Mouse (Mus musculus): ENCODE results near the gene Nploc4. TPM values are rescaled to one million over a fixed set of nuclear protein-coding genes. Genes with fewer than 3 reads are reported as not detected.

Gene Nploc4
- polyA plus RNA-seq, 1 experiment from 2014 or later = 52.9 TPM

DNA sequence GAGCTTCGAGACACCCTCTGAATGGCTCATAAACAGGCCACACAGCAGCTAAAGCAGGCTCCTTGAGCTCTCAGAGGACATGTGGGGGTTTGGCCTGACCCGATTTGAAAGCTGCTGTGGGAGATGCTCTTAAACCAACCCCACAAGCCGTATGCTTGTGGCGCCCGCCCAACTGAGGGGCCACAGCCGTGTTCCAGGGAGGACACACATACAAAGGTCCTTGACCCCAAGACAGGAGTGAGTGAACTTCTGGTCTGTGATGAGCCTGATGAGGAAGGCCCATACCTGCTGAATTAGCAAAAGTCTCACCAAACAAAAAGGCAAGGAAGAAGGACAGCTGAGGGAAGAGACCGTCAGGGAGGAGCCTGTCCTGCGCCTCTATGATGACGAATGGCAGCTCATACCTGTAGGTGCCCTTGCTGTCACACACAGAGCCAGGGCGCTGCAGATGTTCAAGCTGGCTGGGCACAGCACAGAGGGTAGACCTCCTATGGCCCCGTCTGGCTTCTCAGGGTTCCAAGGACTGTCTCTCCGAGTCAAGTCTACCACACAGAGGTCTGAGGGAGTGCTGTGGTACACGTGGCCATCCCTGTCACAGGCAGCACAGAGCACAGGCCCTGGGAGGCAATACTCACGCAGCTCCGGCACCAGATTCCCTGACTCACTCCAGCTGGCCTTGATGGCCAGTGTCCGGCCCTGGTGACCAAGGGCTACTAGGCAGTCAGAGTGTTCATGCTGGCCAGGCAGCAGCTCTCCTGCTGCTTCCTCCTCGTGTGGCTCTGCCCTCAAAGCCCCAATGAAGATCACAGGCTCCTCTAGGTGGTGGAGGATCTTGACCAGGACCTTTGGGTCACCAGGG lies 61.0 kb downstream of the Nploc4 start:
- Histone ChIP-seq H3K36me3 (peaks cover 70% of the 10 kb centered on the region), H3K9ac (no peak overlapping the region; the same call in 1 of the 2 replicates), H3K4me1 (peaks cover 21% of the 10 kb centered on the region), H3K27me3 (no peaks in the 10 kb centered on the region), H3K4me3 (0 out of 2 replicates have a peak overlapping the region, but pooled peaks have one; percentile 66), H3K9me3 (no peaks in the 10 kb centered on the region), H3K27ac (no peak overlapping the region), H3K4me2 (replicated peaks) (no peak overlapping the region)
- no peak for ATAC-seq (ENCODE audit: insufficient number of reproducible peaks, insufficient read depth, low FRiP score, low TSS enrichment)
- WGBS = 85% methylated on average over 17 of the region's 17 CpGs

DNA sequence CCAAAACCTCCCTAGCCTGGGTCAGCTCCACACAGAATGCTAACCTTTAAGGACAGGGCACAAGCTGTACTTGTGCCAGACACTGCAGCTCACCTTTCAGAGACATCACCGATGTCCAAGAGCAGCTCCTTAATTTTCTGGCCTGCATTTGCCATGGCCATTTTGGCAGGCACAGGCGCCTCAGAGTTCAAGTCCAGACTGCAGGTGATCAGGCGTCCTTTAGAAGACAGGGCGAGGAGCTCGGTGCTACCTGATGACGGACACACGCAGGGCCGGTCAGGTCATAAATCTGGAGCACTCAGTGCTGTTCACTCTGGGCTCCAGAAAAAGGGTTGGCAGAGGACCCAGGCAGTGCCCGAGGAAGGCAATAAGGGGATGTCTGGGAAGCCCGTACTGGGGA lies 62.2 kb downstream of the Nploc4 start:
- Histone ChIP-seq H3K9ac (no peak overlapping the region), H3K9me3 (no peaks in the 10 kb centered on the region), H3K27me3 (no peaks in the 10 kb centered on the region), H3K36me3 (peaks cover 69% of the 10 kb centered on the region), H3K4me1 (peaks cover 21% of the 10 kb centered on the region), H3K27ac (no peak overlapping the region), H3K4me3 (no peak overlapping the region), H3K4me2 (replicated peaks) (no peak overlapping the region)
- WGBS = 93% methylated on average over 10 of the region's 10 CpGs
- no peak for ATAC-seq (ENCODE audit: insufficient number of reproducible peaks, insufficient read depth, low FRiP score, low TSS enrichment)

DNA sequence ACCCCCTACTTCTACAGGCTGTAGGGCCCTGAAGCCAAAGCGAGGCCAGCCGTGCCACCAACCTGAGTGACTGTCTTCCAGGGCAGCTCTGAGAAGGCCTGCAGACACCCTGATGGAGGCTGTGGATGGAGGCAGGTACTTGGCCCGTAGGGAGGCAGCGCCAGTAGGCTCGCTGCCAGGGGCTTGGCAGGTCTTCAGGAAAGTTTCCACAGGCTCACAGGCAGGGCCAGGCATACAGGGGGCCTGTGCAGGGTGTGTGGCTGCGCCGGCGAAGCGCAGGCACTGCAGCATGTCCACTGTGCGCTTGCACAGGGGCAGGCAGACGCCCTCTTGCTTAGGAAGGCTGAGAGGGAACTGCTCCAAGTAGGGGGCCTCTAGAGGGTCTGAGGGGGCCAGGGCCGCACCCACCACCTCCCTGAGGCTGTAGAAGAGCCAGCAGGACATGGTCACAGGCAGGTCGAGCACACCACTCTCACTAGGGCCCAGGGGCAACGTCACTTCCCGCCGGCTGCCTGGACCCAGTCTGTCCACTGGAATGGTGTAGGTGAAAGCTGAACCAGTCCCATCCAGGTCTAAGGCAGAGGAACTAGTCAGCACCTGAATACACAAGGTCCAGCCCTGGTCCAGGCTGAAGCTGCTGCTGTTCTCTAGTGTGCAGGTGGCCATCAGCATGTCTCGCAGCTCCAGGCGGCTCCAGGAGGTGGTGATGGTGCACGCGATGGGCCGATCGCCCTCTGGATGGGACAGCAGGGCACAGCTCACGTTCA lies 63.5 kb downstream of the Nploc4 start:
- no peak overlapping the region for H3K4me3 ChIP-seq

DNA sequence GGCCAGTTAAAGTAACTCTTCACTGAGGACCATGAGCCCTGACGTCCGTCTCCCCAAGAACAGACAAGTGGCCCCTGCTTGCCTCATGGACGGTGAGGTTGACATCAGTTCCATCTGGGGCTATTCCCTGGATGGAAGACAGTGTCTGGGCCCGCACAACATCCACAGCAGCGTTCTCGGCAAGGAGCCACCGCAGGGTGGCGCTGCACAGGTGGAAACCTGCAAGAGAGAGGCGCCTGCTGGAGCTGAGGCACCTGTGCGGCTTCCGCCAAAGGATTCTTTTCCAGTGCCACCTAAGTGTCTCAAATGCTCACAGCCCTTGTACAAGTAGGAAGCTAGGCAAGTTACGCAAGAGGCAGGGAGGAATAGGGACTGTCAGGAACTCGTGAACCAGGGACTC lies 64.5 kb downstream of the Nploc4 start:
- H3K9me3 ChIP-seq = no peaks in the 10 kb centered on the region
- H3K4me3 ChIP-seq = no peak overlapping the region
- peaks cover 15% of the 10 kb centered on the region for H3K4me1 ChIP-seq
- WGBS = 60% methylated on average over 13 of the region's 13 CpGs
- no peak overlapping the region for H3K4me2 ChIP-seq (replicated peaks)
- ATAC-seq (ENCODE audit: insufficient number of reproducible peaks, insufficient read depth, low FRiP score, low TSS enrichment) = no peak
- no peak overlapping the region for H3K9ac ChIP-seq
- no peaks in the 10 kb centered on the region for H3K27me3 ChIP-seq
- H3K36me3 ChIP-seq = peaks cover 80% of the 10 kb centered on the region
- H3K27ac ChIP-seq = no peak overlapping the region

More for the DNA sequence above, 63.5 kb downstream of the Nploc4 start:
- no peak overlapping the region for H3K4me2 ChIP-seq (replicated peaks)
- H3K9me3 ChIP-seq = no peaks in the 10 kb centered on the region
- WGBS = 88% methylated on average over 23 of the region's 23 CpGs
- no peak overlapping the region for H3K27ac ChIP-seq
- no peak overlapping the region for H3K9ac ChIP-seq
- H3K4me1 ChIP-seq = peaks cover 17% of the 10 kb centered on the region
- no peak for ATAC-seq (ENCODE audit: insufficient number of reproducible peaks, insufficient read depth, low FRiP score, low TSS enrichment)
- H3K27me3 ChIP-seq = no peaks in the 10 kb centered on the region
- peaks cover 75% of the 10 kb centered on the region for H3K36me3 ChIP-seq

DNA sequence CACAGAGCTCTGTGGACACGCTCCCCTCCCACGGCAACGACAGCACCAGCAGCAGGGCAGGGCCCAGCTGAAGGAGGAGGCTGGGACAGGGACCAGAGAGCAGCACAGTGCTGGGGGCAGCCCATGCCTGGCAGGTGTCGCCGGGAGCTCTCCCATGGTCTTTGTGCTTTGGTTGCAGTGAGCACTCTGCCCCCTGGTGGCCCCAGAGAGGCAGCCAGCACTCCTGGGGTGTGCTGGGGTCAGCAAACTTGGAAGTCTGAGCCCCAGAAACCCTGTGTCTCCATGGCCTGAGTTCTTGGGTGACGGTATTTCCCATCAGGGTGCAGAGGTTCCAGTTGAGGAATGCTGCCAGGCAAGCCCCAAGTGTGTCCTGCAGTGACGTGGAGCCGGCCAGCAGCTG lies 67.9 kb downstream of the Nploc4 start:
- Histone ChIP-seq H3K9ac (no peak overlapping the region), H3K4me3 (no peak overlapping the region), H3K27ac (0 out of 2 replicates have a peak overlapping the region, but pooled peaks have one; percentile 3), H3K27me3 (no peaks in the 10 kb centered on the region), H3K9me3 (no peaks in the 10 kb centered on the region), H3K36me3 (peaks cover 57% of the 10 kb centered on the region), H3K4me2 (replicated peaks) (no peak overlapping the region), H3K4me1 (peaks cover 11% of the 10 kb centered on the region; the same call in 1 of the 2 replicates)
- peak; percentile 13; the same call in 1 of the 2 replicates for ATAC-seq (ENCODE audit: insufficient number of reproducible peaks, insufficient read depth, low FRiP score, low TSS enrichment)
- 38% methylated on average over 8 of the region's 8 CpGs for WGBS

DNA sequence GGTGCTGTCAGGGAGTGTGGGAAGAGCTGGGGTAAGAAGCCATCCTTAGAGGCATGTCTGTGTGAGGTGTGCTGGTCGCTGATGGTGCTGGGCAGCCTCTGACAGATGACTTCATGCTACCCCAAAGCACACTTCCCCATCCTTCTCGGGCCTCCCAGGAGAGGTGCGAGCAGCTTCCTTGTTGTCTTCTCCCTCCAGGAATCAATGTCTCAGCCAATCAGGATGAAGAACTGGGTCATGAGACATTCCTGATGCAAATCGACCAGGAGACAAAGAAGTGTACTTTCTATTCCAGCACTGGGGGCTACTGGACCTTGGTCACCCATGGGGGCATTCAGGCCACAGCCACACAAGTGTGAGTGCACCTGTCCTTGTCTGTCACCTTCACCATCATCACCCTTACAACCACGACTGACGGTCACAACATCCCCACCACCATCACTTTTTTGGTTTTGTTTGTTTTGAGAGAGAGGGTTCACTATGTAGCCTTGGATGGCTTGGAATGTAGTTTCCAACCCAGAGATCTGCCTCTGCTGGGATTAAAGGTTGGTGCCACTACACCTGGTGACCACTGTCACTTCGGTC lies 71.0 kb downstream of the Nploc4 start:
- peaks cover 27% of the 10 kb centered on the region for H3K36me3 ChIP-seq
- H3K9ac ChIP-seq = no peak overlapping the region
- no peaks in the 10 kb centered on the region for H3K27me3 ChIP-seq
- no peak overlapping the region for H3K4me3 ChIP-seq
- no peak for ATAC-seq (ENCODE audit: insufficient number of reproducible peaks, insufficient read depth, low FRiP score, low TSS enrichment)
- H3K9me3 ChIP-seq = no peaks in the 10 kb centered on the region
- no peak overlapping the region for H3K4me2 ChIP-seq (replicated peaks)
- H3K4me1 ChIP-seq = peaks cover 19% of the 10 kb centered on the region
- H3K27ac ChIP-seq = no peak overlapping the region
- 40% methylated on average over 7 of the region's 7 CpGs for WGBS

DNA sequence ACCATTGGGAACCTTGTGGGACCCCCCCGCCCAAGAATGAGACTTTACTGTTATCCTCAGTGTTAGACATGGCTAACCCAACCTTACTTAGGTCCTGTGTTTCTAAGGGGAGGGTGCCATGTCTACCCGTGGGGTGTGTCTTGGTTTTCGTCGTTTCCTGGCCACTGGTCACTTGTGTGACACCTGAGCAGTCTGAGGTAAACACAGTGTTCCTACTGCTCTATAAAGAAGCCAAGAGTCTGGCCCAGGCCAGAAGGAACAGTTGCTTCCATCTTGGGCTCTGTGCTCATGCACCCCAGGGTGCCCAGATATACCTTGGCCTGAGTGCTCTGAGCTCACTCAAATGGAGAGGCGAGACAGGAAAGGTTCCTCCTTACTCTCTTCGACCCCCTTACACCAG lies 74.6 kb downstream of the Nploc4 start:
- H3K9ac ChIP-seq = no peak overlapping the region
- WGBS = 83% methylated on average over 6 of the region's 6 CpGs
- H3K36me3 ChIP-seq = no peaks in the 10 kb centered on the region
- H3K9me3 ChIP-seq = no peaks in the 10 kb centered on the region
- H3K4me2 ChIP-seq (replicated peaks) = no peak overlapping the region
- ATAC-seq (ENCODE audit: insufficient number of reproducible peaks, insufficient read depth, low FRiP score, low TSS enrichment) = no peak
- H3K27me3 ChIP-seq = no peaks in the 10 kb centered on the region
- no peak overlapping the region for H3K27ac ChIP-seq
- no peak overlapping the region for H3K4me3 ChIP-seq
- H3K4me1 ChIP-seq = peaks cover 50% of the 10 kb centered on the region

DNA sequence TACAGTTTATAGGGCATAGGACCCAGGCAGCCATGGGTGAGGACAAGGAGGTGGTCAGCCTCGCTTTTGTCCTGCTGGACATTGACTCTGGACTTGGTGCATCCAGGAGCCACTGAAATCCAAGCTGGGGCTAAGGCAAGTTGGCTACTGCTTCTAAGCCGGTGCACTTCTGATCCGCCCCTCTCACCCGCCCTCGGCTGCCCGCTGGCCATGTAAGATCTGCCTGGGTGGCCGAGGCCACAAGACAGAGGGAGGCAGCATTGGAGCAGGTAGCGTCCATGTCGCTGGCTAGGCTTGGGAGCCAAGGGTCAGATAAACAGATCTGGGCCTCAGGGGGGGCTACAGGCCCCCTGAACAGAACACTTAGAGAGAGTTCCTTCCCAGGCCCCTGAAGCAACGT lies 76.2 kb downstream of the Nploc4 start, which contains the start of gene Fscn2:
Gene Fscn2 (plus strand): TSS at position 240 of the 400 bp plus-strand sequence.
- Histone ChIP-seq H3K27ac (peak within 1 kb of the TSS; percentile 50; the same call in 1 of the 2 replicates), H3K4me1 (peaks cover 57% of the 10 kb centered on the region), H3K9me3 (no peaks in the 10 kb centered on the region), H3K4me3 (no peak within 1 kb of the TSS), H3K4me2 (replicated peaks) (no peak within 1 kb of the TSS), H3K36me3 (no peaks in the 10 kb centered on the region), H3K9ac (peak within 1 kb of the TSS; percentile 30; the same call in 1 of the 2 replicates), H3K27me3 (no peaks in the 10 kb centered on the region)
- WGBS = 61% methylated on average over 8 of the region's 10 CpGs
- ATAC-seq (ENCODE audit: insufficient number of reproducible peaks, insufficient read depth, low FRiP score, low TSS enrichment) = no peak

DNA sequence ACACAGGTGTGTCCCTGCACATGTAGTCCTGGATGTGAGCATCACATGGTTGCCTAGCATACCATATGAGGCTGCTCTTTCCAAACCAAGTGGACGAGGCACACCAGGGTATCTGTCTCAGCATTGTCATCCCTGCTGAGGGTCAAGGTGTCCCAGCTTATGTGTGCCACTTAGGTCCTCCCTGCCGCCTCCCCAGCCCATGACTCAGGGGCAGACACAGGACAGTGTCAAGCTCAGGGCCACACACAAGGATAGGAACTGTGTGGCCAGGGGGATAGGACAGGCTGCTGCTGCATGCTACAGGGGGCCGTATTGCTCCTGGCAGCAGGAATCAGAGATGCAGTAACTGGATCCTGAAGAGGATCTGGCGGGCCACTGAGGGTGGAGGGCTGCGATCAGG lies 76.8 kb downstream of the Nploc4 start:
- Histone ChIP-seq H3K9me3 (no peaks in the 10 kb centered on the region), H3K27ac (peak overlapping the region; percentile 50; the same call in 1 of the 2 replicates), H3K4me1 (peaks cover 53% of the 10 kb centered on the region), H3K4me3 (no peak overlapping the region), H3K27me3 (no peaks in the 10 kb centered on the region), H3K36me3 (no peaks in the 10 kb centered on the region), H3K4me2 (replicated peaks) (no peak overlapping the region), H3K9ac (0 out of 2 replicates have a peak overlapping the region, but pooled peaks have one; percentile 30)
- no peak for ATAC-seq (ENCODE audit: insufficient number of reproducible peaks, insufficient read depth, low FRiP score, low TSS enrichment)
- WGBS = 63% methylated on average over 5 of the region's 5 CpGs

DNA sequence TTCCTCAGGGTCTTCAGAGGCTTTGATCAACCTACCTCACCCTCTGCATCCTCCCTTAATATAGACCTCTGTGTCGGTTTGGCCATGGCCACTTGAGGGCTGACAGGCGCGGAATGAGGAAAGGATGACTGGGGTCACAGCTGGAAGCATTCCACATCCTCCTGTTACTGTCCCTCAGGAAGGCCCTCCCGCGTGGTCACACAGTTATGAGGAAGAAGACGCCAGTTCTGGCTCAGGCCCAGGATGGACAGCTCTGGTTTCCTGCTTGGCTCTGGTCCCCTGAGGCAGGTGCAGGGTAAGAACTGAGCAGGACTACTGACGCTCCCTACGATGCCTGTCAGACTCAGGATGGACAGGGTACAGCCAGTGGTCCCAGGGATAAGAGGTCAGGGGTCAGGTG lies 77.4 kb downstream of the Nploc4 start:
- Histone ChIP-seq H3K27me3 (no peaks in the 10 kb centered on the region), H3K4me3 (no peak overlapping the region), H3K4me1 (peaks cover 56% of the 10 kb centered on the region), H3K9me3 (no peaks in the 10 kb centered on the region), H3K9ac (no peak overlapping the region), H3K27ac (0 out of 2 replicates have a peak overlapping the region, but pooled peaks have one; percentile 17), H3K4me2 (replicated peaks) (no peak overlapping the region), H3K36me3 (no peaks in the 10 kb centered on the region)
- 45% methylated on average over 8 of the region's 8 CpGs for WGBS
- ATAC-seq (ENCODE audit: insufficient number of reproducible peaks, insufficient read depth, low FRiP score, low TSS enrichment) = no peak

DNA sequence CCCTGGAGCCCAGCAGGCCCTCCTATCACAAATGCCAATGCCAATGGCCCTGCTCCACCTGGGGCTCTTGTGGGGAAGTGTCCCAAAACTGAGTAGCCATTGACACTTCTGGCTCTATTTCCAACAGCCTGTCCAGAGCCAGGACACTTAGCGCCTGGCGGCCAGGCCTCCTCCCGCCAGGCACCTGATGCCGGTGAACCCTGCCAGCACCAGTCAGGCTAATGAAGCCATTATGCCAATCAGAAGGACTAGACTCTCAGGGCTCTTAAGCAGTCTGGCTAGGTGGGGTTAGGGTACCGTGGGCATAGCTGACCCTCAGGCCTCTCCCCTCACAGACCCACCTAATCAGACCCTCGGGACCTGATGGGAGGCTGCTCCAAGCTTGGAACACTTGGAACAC lies 78.1 kb downstream of the Nploc4 start:
- Histone ChIP-seq H3K27ac (peak overlapping the region; percentile 97), H3K4me2 (replicated peaks) (no peak overlapping the region), H3K4me3 (no peak overlapping the region), H3K27me3 (no peaks in the 10 kb centered on the region), H3K9ac (no peak overlapping the region), H3K36me3 (no peaks in the 10 kb centered on the region), H3K4me1 (peaks cover 60% of the 10 kb centered on the region), H3K9me3 (no peaks in the 10 kb centered on the region)
- ATAC-seq (ENCODE audit: insufficient number of reproducible peaks, insufficient read depth, low FRiP score, low TSS enrichment) = no peak
- WGBS = 83% methylated on average over 6 of the region's 6 CpGs

Data from embryonic facial prominence, embryonic 12.5 days (tissue).